Mouse (Mus musculus): Measurements from ENCODE around the gene Zfp575. TPM values are rescaled to one million over a fixed set of nuclear protein-coding genes. Genes with fewer than 3 reads are reported as not detected.

Zfp575 gene
- under 1 TPM; 0.28 to 0.32 TPM for polyA plus RNA-seq (2017; shearing (Covaris generic))

DNA sequence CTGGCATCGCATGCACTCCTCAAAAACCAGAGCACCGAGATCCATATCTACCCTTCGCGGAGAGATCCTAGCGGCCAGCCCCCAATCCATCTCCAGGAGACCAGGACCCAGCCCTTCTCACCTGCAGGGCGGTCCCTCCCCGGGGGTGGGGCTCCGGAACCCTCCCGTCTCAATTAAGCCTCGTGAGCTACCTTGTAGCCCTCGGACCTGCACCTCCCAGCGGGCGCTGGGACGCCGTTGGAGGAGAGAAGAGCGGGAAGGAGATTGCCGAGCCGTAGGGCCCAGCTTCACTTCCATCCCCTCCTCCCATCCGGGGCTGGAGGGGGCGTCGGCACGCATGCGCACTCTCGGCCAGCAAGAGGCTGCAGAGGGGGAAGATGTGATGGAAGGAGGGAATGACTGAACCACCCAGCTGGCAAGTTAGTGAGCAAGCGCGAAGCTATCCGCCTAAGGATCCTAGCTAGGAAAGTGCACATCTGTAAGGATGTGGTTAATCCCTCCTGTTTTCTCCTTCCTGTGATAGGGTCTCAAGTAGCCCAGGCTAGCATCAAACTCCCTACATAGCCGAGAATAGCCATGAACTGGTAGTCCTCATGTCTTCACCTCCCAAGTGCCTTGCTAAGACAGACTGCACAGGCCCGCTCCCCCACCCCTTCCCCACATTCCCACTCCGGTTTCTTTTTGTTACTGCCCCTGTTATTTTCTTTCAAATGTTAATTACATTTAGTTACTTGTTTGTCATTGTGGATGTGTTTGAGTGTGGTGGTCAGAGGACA is at the start of gene Zfp575, which contains the start of gene Ethe1:
TSS of gene Zfp575 (minus strand) at position 312 of the 776 bp plus-strand sequence.
TSS of gene Ethe1 (plus strand) at position 214 of the 776 bp plus-strand sequence.

DNA sequence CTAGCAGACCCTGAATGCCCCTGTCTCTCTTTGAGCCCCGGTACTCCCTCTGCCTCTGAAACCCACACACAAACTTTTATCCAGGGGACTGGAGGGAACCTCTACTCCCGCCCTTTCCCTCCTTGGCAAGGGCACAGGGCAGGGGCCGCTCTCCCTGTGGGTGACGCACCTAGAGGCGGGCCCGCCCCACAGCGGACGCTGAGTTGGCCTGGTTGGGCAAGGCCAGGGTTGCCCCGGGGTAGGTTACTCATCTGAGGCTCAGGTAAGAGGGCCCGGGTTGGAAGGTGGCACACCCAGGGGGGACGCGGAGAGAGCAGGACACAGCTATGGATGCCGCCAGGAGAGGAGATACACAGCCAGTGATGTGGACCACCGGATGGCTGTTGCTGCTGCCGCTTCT is 48.8 kb upstream of the Zfp575 start, which contains the start of gene Lypd3:
TSS of gene Lypd3 (plus strand) at position 287 of the 400 bp plus-strand sequence.

DNA sequence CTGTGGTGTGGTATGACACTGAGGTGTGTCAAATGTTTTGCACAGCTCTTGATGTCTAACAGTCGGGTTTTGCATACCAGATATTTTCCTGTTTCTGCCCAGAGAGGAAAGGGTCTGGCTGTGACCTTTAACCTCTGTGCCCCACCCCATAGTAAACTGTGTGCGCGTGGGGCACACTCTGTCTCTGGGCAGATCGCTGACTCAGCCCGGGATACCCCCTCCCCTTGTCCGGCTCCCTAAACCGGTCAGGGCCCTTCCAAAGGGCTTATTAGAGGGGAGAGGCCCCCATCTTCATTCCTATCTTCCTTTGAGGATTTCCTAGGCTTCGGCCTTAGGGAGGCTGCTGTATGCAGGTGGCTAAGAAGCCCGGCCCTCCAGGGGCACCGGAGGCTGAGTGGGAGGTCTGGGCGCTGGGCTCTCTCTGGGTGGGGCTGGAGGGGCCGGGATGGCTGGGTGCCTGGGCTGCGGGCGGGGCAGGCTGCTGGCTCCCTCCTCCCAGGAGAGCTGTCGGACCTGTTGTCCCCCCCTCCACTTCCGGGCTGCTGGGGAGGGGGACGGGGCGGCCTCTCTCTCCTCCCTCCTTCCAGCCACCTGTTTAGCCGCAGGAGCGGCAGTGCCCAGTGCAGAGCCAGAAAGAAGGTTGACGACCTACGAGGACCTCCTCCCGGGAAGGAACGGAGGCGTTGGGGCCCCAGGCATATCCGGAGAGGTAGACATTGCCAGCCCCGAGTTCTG is 22.9 kb upstream of the Zfp575 start, which contains the start of gene Phldb3:
TSS of gene Phldb3 (plus strand) at position 620 of the 735 bp plus-strand sequence.

DNA sequence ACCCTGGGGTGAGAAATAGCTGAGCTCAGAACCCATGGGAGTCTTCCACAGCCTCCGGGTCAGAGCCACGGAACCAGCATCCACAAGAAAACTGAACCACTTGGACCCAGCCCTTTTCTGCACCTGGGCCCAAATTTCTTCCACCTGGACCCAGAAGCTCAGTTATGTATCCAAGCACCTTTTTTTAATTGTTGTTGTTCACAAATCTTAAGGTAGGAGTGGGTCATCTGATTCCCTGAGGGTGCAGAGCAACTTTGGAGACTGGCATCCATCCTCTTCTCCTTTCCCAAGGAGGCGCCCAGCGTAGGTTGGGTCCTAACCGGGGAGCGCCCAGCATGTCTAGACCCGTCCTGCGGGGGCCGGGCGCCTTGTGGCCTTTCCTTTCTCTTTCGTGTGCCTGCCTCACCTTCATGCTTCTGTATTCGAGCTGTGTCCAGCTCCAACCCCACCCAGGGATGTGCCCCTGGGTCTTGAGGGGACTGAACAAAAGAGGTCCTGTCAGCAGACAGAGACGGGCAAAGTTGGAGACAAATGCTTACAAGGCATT is 41.3 kb downstream of the Zfp575 start, which contains the start of the genes Pinlyp and Xrcc1:
TSS of gene Pinlyp (minus strand) at position 51 of the 547 bp plus-strand sequence.
TSS of gene Xrcc1 (plus strand) at position 222 of the 547 bp plus-strand sequence.

Other genes with a start within 250 kb of the Zfp575 start
- not detected for gene Lypd5, start 238.4 kb downstream of the Zfp575 start, polyA plus RNA-seq (2017; shearing (Covaris generic))
- gene Kcnn4, start 217.4 kb downstream of the Zfp575 start, polyA plus RNA-seq (2017; shearing (Covaris generic)) = 100 to 1,000 TPM; 272 to 290 TPM
- 10 to 100 TPM; 48.9 to 57.5 TPM for gene Smg9, start 188.0 kb downstream of the Zfp575 start, polyA plus RNA-seq (2017; shearing (Covaris generic))
- gene Irgc1, start 135.3 kb downstream of the Zfp575 start, polyA plus RNA-seq (2017; shearing (Covaris generic)) = under 1 TPM in 1 of 2 experiments, not detected in 1; 0.10 TPM
- gene Plaur, start 125.2 kb downstream of the Zfp575 start, polyA plus RNA-seq (2017; shearing (Covaris generic)) = 1 to 10 TPM in 1 of 2 experiments, under 1 TPM in 1; 0.31 to 3.7 TPM
- under 1 TPM in 1 of 2 experiments, not detected in 1; 0.25 TPM for gene Cadm4, start 105.6 kb downstream of the Zfp575 start, polyA plus RNA-seq (2017; shearing (Covaris generic))
- 1 to 10 TPM; 1.3 to 2.3 TPM for gene Zfp428, start 80.6 kb downstream of the Zfp575 start, polyA plus RNA-seq (2017; shearing (Covaris generic))
- under 1 TPM in 1 of 2 experiments, not detected in 1; 0.17 TPM for gene AC161166.1, start 75.2 kb downstream of the Zfp575 start, polyA plus RNA-seq (2017; shearing (Covaris generic))
- gene Irgq, start 57.0 kb downstream of the Zfp575 start, polyA plus RNA-seq (2017; shearing (Covaris generic)) = 1 to 10 TPM; 1.8 to 3.9 TPM
- gene Pinlyp, start 41.5 kb downstream of the Zfp575 start, polyA plus RNA-seq (2017; shearing (Covaris generic)) = not detected
- gene Xrcc1, start 41.4 kb downstream of the Zfp575 start, polyA plus RNA-seq (2017; shearing (Covaris generic)) = 10 to 100 TPM; 46.1 to 52.3 TPM
- gene Ethe1, start 98 bp downstream of the Zfp575 start, polyA plus RNA-seq (2017; shearing (Covaris generic)) = 10 to 100 TPM; 19.5 to 23.5 TPM
- under 1 TPM; 0.50 to 0.64 TPM for gene Phldb3, start 23.1 kb upstream of the Zfp575 start, polyA plus RNA-seq (2017; shearing (Covaris generic))
- not detected for gene Lypd3, start 48.9 kb upstream of the Zfp575 start, polyA plus RNA-seq (2017; shearing (Covaris generic))
- not detected for gene Tex101, start 89.0 kb upstream of the Zfp575 start, polyA plus RNA-seq (2017; shearing (Covaris generic))
- not detected for gene BC049730, start 121.6 kb upstream of the Zfp575 start, polyA plus RNA-seq (2017; shearing (Covaris generic))
- not detected for gene Gm4763, start 139.3 kb upstream of the Zfp575 start, polyA plus RNA-seq (2017; shearing (Covaris generic))
- under 1 TPM in 1 of 2 experiments, not detected in 1; 0.15 TPM for gene Cd177, start 172.7 kb upstream of the Zfp575 start, polyA plus RNA-seq (2017; shearing (Covaris generic))
- gene Ceacam10, start 189.6 kb upstream of the Zfp575 start, polyA plus RNA-seq (2017; shearing (Covaris generic)) = not detected

Data from activated CD4-positive, CD25-positive, alpha-beta regulatory T cell (primary cell).